Mouse (Mus musculus) hindbrain, embryonic 15.5 days (tissue): Measurements from ENCODE around the gene Pi4kb. TPM values are rescaled to one million over a fixed set of nuclear protein-coding genes. Genes with fewer than 3 reads are reported as not detected.

Experiments
- ATAC-seq: fragments of 200-750 bp; cut with Nextera tagmentation; 2 replicates; pipeline ENCODE4 v1.8.0; 2017; ENCODE audit warnings: low read depth, moderate number of reproducible peaks, moderate TSS enrichment; ENCODE audit not compliant: low FRiP score
- H3K27ac ChIP-seq: fragments of 300-500 bp; sonication (generic); replicated peaks from 2 replicates; pipeline ENCODE4 v1.5.1; 2015; ENCODE audit warnings: mild to moderate bottlenecking, inconsistent platforms
- H3K27me3 ChIP-seq: fragments of 300-500 bp; sonication (generic); 2 replicates; pipeline ENCODE4 v1.6.1; 2015; ENCODE audit warnings: control low read depth, inconsistent platforms
- H3K36me3 ChIP-seq: fragments of 300-500 bp; sonication (generic); 2 replicates; pipeline ENCODE4 v1.6.1; 2015; ENCODE audit warnings: control low read depth, inconsistent platforms
- H3K4me1 ChIP-seq: fragments of 300-500 bp; sonication (generic); replicated peaks from 2 replicates; pipeline ENCODE4 v1.6.1; 2015; ENCODE audit warnings: control low read depth, inconsistent platforms
- H3K4me2 ChIP-seq: fragments of 300-500 bp; sonication (generic); 2 replicates; pipeline ENCODE4 v1.6.1; 2015; ENCODE audit warnings: moderate library complexity, mild to moderate bottlenecking, inconsistent platforms
- H3K4me3 ChIP-seq: fragments of 300-500 bp; sonication (generic); 2 replicates; pipeline ENCODE4 v1.5.1; 2015; ENCODE audit warnings: mild to moderate bottlenecking, inconsistent platforms
- H3K9ac ChIP-seq: fragments of 300-500 bp; sonication (generic); 2 replicates; pipeline ENCODE4 v1.6.1; 2015; ENCODE audit warnings: inconsistent platforms
- H3K9me3 ChIP-seq: fragments of 300-500 bp; sonication (generic); 2 replicates; pipeline ENCODE4 v1.6.1; 2016; ENCODE audit warnings: control low read depth, inconsistent platforms
- WGBS: fragments of 180-500 bp; shearing (Covaris S2); methylation state at CpG from one replicate; pipeline ENCODE4 v1.1.7; 2015; 5-methylcytosine and 5-hydroxymethylcytosine counted together
- microRNA-seq: library from miRNA; unstranded; fragments of <30 nt; microRNA quantifications from one replicate; pipeline ENCODE4, GENCODE M21; 2016
- polyA plus RNA-seq: library from polyadenylated mRNA; unstranded; fragments of >200 nt; fragmentation: Nextera tagmentation; extraction: Ambion mirVana; gene quantifications from 2 replicates; pipeline ENCODE4 v1.2.1, GENCODE M21; 2015

Pi4kb gene
- polyA plus RNA-seq, 1 experiment from 2014 or later: 27.3 TPM

- peaks cover 1% of the 10 kb centered on the region for H3K36me3 ChIP-seq
- no peaks in the 10 kb centered on the region for H3K9me3 ChIP-seq
- WGBS: 41% methylated on average over 1 of the region's 1 CpGs
- no peak overlapping the region for H3K4me2 ChIP-seq
- 0 out of 2 replicates have a peak, but pooled peaks cover 2% of the 10 kb centered on the region for H3K27me3 ChIP-seq
- H3K9ac ChIP-seq: no peak overlapping the region
- ATAC-seq: 0 out of 2 replicates have a peak, but pooled peaks have one; percentile 60
- no peaks in the 10 kb centered on the region for H3K4me1 ChIP-seq
- H3K4me3 ChIP-seq: no peak overlapping the region
- H3K27ac ChIP-seq: no peak overlapping the region
Observed at GRCm38 (mm10) chr3:95052959-95053358, 78.4 kb downstream of the Pi4kb start.

GRCm38 (mm10) chr3:95053701-95054100, 79.2 kb downstream of the Pi4kb start:
- H3K27me3 ChIP-seq: 0 out of 2 replicates have a peak, but pooled peaks cover 2% of the 10 kb centered on the region
- no peaks in the 10 kb centered on the region for H3K4me1 ChIP-seq
- no peaks in the 10 kb centered on the region for H3K9me3 ChIP-seq
- H3K36me3 ChIP-seq: peaks cover 9% of the 10 kb centered on the region
- WGBS: 51% methylated on average over 3 of the region's 3 CpGs
- no peak for ATAC-seq
- H3K27ac ChIP-seq: no peak overlapping the region
- H3K9ac ChIP-seq: no peak overlapping the region
- H3K4me3 ChIP-seq: no peak overlapping the region
- no peak overlapping the region for H3K4me2 ChIP-seq

DNA sequence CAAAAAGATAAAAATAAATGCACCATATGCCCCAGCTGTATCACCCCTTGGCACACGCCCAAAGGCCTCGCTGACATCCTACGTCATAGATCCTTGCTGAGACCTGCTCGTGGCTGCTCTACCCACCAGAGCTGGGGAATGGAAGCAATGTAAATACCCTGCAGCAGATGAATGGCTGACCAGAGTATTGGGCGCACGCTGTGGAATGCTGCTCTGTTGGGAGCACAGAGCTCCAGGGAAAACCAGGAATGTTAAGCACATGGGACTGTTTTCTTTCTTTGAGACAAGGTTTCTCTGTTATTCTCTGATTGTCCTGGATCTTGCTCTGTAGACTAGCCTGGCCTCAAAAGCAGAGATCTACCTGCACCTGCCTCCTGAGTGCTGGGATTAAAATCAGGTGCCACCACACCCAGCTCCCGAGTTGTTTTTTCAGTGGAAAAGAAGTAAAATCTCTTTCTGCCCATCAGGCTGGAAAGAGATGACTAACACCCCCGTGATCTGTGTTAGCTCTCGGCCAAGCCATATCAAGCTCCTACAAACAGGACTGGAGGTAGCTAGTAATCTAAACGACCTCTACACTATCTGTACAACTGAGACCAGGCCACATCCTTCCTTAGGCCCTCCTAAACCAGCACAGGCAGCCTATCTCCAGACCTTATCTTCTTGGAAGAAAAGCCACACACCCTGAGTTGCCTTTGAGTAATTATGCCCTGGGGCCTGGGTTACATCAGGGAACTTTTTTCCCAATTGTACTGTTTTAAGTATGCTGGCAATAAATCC, 80.1 kb downstream of the Pi4kb start:
- Histone ChIP-seq H3K9me3 (no peaks in the 10 kb centered on the region), H3K4me3 (no peak overlapping the region), H3K4me1 (no peaks in the 10 kb centered on the region), H3K27ac (no peak overlapping the region), H3K4me2 (no peak overlapping the region), H3K27me3 (no peaks in the 10 kb centered on the region), H3K9ac (no peak overlapping the region), H3K36me3 (peaks cover 17% of the 10 kb centered on the region)
- ATAC-seq: no peak
- WGBS: 50% methylated on average over 10 of the region's 10 CpGs

- peaks cover 33% of the 10 kb centered on the region for H3K36me3 ChIP-seq
- no peak for ATAC-seq
- H3K27me3 ChIP-seq: no peaks in the 10 kb centered on the region
- no peaks in the 10 kb centered on the region for H3K4me1 ChIP-seq
- no peak overlapping the region for H3K4me3 ChIP-seq
- H3K4me2 ChIP-seq: no peak overlapping the region
- no peak overlapping the region for H3K9ac ChIP-seq
- H3K9me3 ChIP-seq: no peaks in the 10 kb centered on the region
- WGBS: 88% methylated on average over 7 of the region's 7 CpGs
- H3K27ac ChIP-seq: no peak overlapping the region
Observed at GRCm38 (mm10) chr3:95056275-95056674, 81.7 kb downstream of the Pi4kb start.

Small RNA genes lying within 50 kb of the gene (microRNA-seq; reads per million reads assigned to microRNA genes)
- gene Mir7013: 1.1 reads per million

Other genes starting within 250 kb of the Pi4kb start
- 13.5 and 14.3 TPM in 2 replicates for gene Cgn, start 188.2 kb upstream of the Pi4kb start, polyA plus RNA-seq
- 20.6 and 21.1 TPM in 2 replicates for gene Pogz, start 137.2 kb upstream of the Pi4kb start, polyA plus RNA-seq
- 352 and 354 TPM in 2 replicates for gene Psmb4, start 87.8 kb upstream of the Pi4kb start, polyA plus RNA-seq
- gene Selenbp1, start 41.7 kb upstream of the Pi4kb start, polyA plus RNA-seq: 15.5 and 16.4 TPM in 2 replicates
- 6.9 and 7.1 TPM in 2 replicates for gene Rfx5, start 20.7 kb upstream of the Pi4kb start, polyA plus RNA-seq
- gene Zfp687, start 40.7 kb downstream of the Pi4kb start, polyA plus RNA-seq: 18.9 and 21.2 TPM in 2 replicates
- 260 and 276 TPM in 2 replicates for gene Psmd4, start 67.9 kb downstream of the Pi4kb start, polyA plus RNA-seq
- 15.2 and 15.8 TPM in 2 replicates for gene Pip5k1a, start 132.2 kb downstream of the Pi4kb start, polyA plus RNA-seq
- gene Vps72, start 136.3 kb downstream of the Pi4kb start, polyA plus RNA-seq: 167 and 176 TPM in 2 replicates
- 1.7 and 1.8 TPM in 2 replicates for gene Tmod4, start 149.7 kb downstream of the Pi4kb start, polyA plus RNA-seq
- gene Scnm1, start 159.3 kb downstream of the Pi4kb start, polyA plus RNA-seq: 84.0 and 88.6 TPM in 2 replicates
- 42.7 and 45.0 TPM in 2 replicates for gene Lysmd1, start 159.4 kb downstream of the Pi4kb start, polyA plus RNA-seq
- gene Tnfaip8l2, start 167.6 kb downstream of the Pi4kb start, polyA plus RNA-seq: 3.9 and 4.2 TPM in 2 replicates
- 33.0 and 34.7 TPM in 2 replicates for gene Sema6c, start 185.7 kb downstream of the Pi4kb start, polyA plus RNA-seq
- 3.4 and 3.6 TPM in 2 replicates for gene Gabpb2, start 243.2 kb downstream of the Pi4kb start, polyA plus RNA-seq